Mouse (Mus musculus): Measurements from ENCODE around the gene Prkca. TPM values are rescaled to one million over a fixed set of nuclear protein-coding genes. Genes with fewer than 3 reads are reported as not detected.

The Prkca gene
- total RNA-seq, 2 experiments from 2014 or later, result 3.2 to 6.7 TPM

- ATAC-seq (replicated peaks; ENCODE audit: low FRiP score, poor library complexity, severe bottlenecking), result no peak
Measured at GRCm38 (mm10) chr11:108054647-108055046, 289.1 kb downstream of the Prkca start.

- ATAC-seq (replicated peaks; ENCODE audit: low FRiP score, poor library complexity, severe bottlenecking), result no peak
Measured at GRCm38 (mm10) chr11:108053746-108054145, 290.0 kb downstream of the Prkca start.

GRCm38 (mm10) chr11:108041669-108042068 lies 302.1 kb downstream of the Prkca start:
- no peak for ATAC-seq (replicated peaks; ENCODE audit: low FRiP score, poor library complexity, severe bottlenecking)

GRCm38 (mm10) chr11:108040823-108041222 lies 302.9 kb downstream of the Prkca start:
- ATAC-seq (replicated peaks; ENCODE audit: low FRiP score, poor library complexity, severe bottlenecking), result no peak

GRCm38 (mm10) chr11:108039761-108040160 lies 304.0 kb downstream of the Prkca start:
- no peak for ATAC-seq (replicated peaks; ENCODE audit: low FRiP score, poor library complexity, severe bottlenecking)

- no peak for ATAC-seq (replicated peaks; ENCODE audit: low FRiP score, poor library complexity, severe bottlenecking)
Measured at GRCm38 (mm10) chr11:108038989-108039388, 304.7 kb downstream of the Prkca start.

GRCm38 (mm10) chr11:108036339-108036738 lies 307.4 kb downstream of the Prkca start:
- ATAC-seq (replicated peaks; ENCODE audit: low FRiP score, poor library complexity, severe bottlenecking), result no peak

GRCm38 (mm10) chr11:108035761-108036160 lies 308.0 kb downstream of the Prkca start:
- no peak for ATAC-seq (replicated peaks; ENCODE audit: low FRiP score, poor library complexity, severe bottlenecking)

GRCm38 (mm10) chr11:108034376-108034775 lies 309.4 kb downstream of the Prkca start:
- no peak for ATAC-seq (replicated peaks; ENCODE audit: low FRiP score, poor library complexity, severe bottlenecking)

GRCm38 (mm10) chr11:108032568-108032967 lies 311.2 kb downstream of the Prkca start:
- no peak for ATAC-seq (replicated peaks; ENCODE audit: low FRiP score, poor library complexity, severe bottlenecking)

- no peak for ATAC-seq (replicated peaks; ENCODE audit: low FRiP score, poor library complexity, severe bottlenecking)
Measured at GRCm38 (mm10) chr11:108030956-108031604, 312.6 kb downstream of the Prkca start.

- no peak for ATAC-seq (replicated peaks; ENCODE audit: low FRiP score, poor library complexity, severe bottlenecking)
Measured at GRCm38 (mm10) chr11:108029321-108029720, 314.4 kb downstream of the Prkca start.

- no peak for ATAC-seq (replicated peaks; ENCODE audit: low FRiP score, poor library complexity, severe bottlenecking)
Measured at GRCm38 (mm10) chr11:108028398-108028797, 315.3 kb downstream of the Prkca start.

- ATAC-seq (replicated peaks; ENCODE audit: low FRiP score, poor library complexity, severe bottlenecking), result no peak
Measured at GRCm38 (mm10) chr11:108025726-108026425, 317.9 kb downstream of the Prkca start.

GRCm38 (mm10) chr11:108023188-108023587 lies 320.5 kb downstream of the Prkca start:
- no peak for ATAC-seq (replicated peaks; ENCODE audit: low FRiP score, poor library complexity, severe bottlenecking)

- no peak for ATAC-seq (replicated peaks; ENCODE audit: low FRiP score, poor library complexity, severe bottlenecking)
Measured at GRCm38 (mm10) chr11:108020889-108021288, 322.8 kb downstream of the Prkca start.

GRCm38 (mm10) chr11:108015284-108015683 lies 328.4 kb downstream of the Prkca start:
- ATAC-seq (replicated peaks; ENCODE audit: low FRiP score, poor library complexity, severe bottlenecking), result no peak

- ATAC-seq (replicated peaks; ENCODE audit: low FRiP score, poor library complexity, severe bottlenecking), result no peak
Measured at GRCm38 (mm10) chr11:108013390-108013789, 330.3 kb downstream of the Prkca start.

GRCm38 (mm10) chr11:108010465-108010864 lies 333.3 kb downstream of the Prkca start:
- no peak for ATAC-seq (replicated peaks; ENCODE audit: low FRiP score, poor library complexity, severe bottlenecking)

GRCm38 (mm10) chr11:107998891-107999290 lies 344.8 kb downstream of the Prkca start:
- no peak for ATAC-seq (replicated peaks; ENCODE audit: low FRiP score, poor library complexity, severe bottlenecking)

GRCm38 (mm10) chr11:107996896-107997670 lies 346.6 kb downstream of the Prkca start:
- ATAC-seq (replicated peaks; ENCODE audit: low FRiP score, poor library complexity, severe bottlenecking), result no peak

Measured in erythroblast, adult 5-6 weeks (primary cell).